Mouse (Mus musculus): ENCODE measurements around the gene Ski. TPM values are rescaled to one million over a fixed set of nuclear protein-coding genes. Genes with fewer than 3 reads are reported as not detected.
A peak's percentile ranks its signal among the peaks of the same experiment; 100 is the strongest.

Ski gene
- total and polyA plus RNA-seq, 3 experiments, result 34.9 to 56.8 (median 56.7) TPM

DNA sequence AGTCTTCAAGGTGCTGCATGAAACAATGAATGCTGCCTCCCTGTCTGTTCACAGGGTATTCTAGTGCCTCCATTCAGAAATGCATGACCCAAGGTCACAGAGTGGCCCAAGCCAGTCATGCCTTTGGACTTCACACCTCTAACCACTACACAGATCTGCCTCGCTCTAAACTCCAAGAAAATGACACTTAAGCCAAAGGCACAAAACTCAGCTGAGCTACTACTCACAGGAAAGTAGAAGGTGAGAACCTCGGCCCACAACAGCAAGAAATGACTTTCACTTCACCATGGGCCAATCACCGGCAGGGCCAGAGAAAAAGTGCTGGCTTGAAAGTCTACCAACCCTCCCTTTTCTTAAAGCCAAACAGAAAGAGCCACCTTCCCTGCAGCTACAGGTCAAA lies 14.6 kb downstream of the Ski start:
- intact Hi-C loops (cut with DNase I), result no loop called here
- Histone ChIP-seq H3K79me2 (replicated peaks; ENCODE audit: control insufficient read depth, insufficient read depth, low read length) (peaks cover 26% of the 10 kb centered on the region), H3K4me1 (ENCODE audit: control insufficient read depth, insufficient read depth, low read length) (peaks cover 53% of the 10 kb centered on the region), H3K27me3 (ENCODE audit: control insufficient read depth, insufficient read depth, low read length) (no peaks in the 10 kb centered on the region), H3K9ac (ENCODE audit: low read depth, low read length) (no peak overlapping the region), H3K4me3 (no peak overlapping the region), H3K36me3 (ENCODE audit: control insufficient read depth, insufficient read depth, low read length) (peaks cover 9% of the 10 kb centered on the region), H3K27ac (peak overlapping the region; percentile 43; the same call in 1 of the 2 replicates)
- TF ChIP-seq CTCF (IDR thresholded peaks at IDR 0.05) (no peak), POLR2A (IDR thresholded peaks at IDR 0.05; ENCODE audit: insufficient read depth, low read depth, low read length) (no peak), EP300 (IDR thresholded peaks at IDR 0.05; ENCODE audit: insufficient read depth, low read depth, low read length) (no peak)
- no peak for DNase-seq
- 39% methylated on average over 3 of the region's 3 CpGs for WGBS

GRCm38 (mm10) chr4:155206498-155206897 lies 15.9 kb downstream of the Ski start:
- peaks cover 9% of the 10 kb centered on the region for H3K36me3 ChIP-seq (ENCODE audit: control insufficient read depth, insufficient read depth, low read length)
- intact Hi-C loops (cut with DNase I), result no loop called here
- peaks cover 57% of the 10 kb centered on the region for H3K4me1 ChIP-seq (ENCODE audit: control insufficient read depth, insufficient read depth, low read length)
- H3K4me3 ChIP-seq, result no peak overlapping the region
- TF ChIP-seq EP300 (IDR thresholded peaks at IDR 0.05; ENCODE audit: insufficient read depth, low read depth, low read length) (no peak), POLR2A (IDR thresholded peaks at IDR 0.05; ENCODE audit: insufficient read depth, low read depth, low read length) (no peak), CTCF (IDR thresholded peaks at IDR 0.05) (no peak)
- peaks cover 20% of the 10 kb centered on the region for H3K79me2 ChIP-seq (replicated peaks; ENCODE audit: control insufficient read depth, insufficient read depth, low read length)
- WGBS, result 58% methylated on average over 8 of the region's 8 CpGs
- no peak overlapping the region for H3K27ac ChIP-seq
- H3K9ac ChIP-seq (ENCODE audit: low read depth, low read length), result no peak overlapping the region
- H3K27me3 ChIP-seq (ENCODE audit: control insufficient read depth, insufficient read depth, low read length), result no peaks in the 10 kb centered on the region
- DNase-seq, result no peak

- TF ChIP-seq EP300 (IDR thresholded peaks at IDR 0.05; ENCODE audit: insufficient read depth, low read depth, low read length), result no peak
- TF ChIP-seq POLR2A (IDR thresholded peaks at IDR 0.05; ENCODE audit: insufficient read depth, low read depth, low read length), result no peak
- no peak for TF ChIP-seq CTCF (IDR thresholded peaks at IDR 0.05)
- no peak for DNase-seq
- intact Hi-C loops (cut with DNase I), result no loop called here
- Histone ChIP-seq H3K79me2 (replicated peaks; ENCODE audit: control insufficient read depth, insufficient read depth, low read length) (peaks cover 18% of the 10 kb centered on the region), H3K4me1 (ENCODE audit: control insufficient read depth, insufficient read depth, low read length) (peaks cover 56% of the 10 kb centered on the region), H3K27me3 (ENCODE audit: control insufficient read depth, insufficient read depth, low read length) (no peaks in the 10 kb centered on the region), H3K27ac (no peak overlapping the region), H3K9ac (ENCODE audit: low read depth, low read length) (no peak overlapping the region), H3K4me3 (no peak overlapping the region), H3K36me3 (ENCODE audit: control insufficient read depth, insufficient read depth, low read length) (peaks cover 15% of the 10 kb centered on the region)
- WGBS, result 38% methylated on average over 6 of the region's 6 CpGs
Observed at GRCm38 (mm10) chr4:155205919-155206318, 16.5 kb downstream of the Ski start.

GRCm38 (mm10) chr4:155201764-155202163 lies 20.6 kb downstream of the Ski start:
- no peak for DNase-seq
- no peak overlapping the region for H3K27ac ChIP-seq
- intact Hi-C loops (cut with DNase I), result loop anchor here (2.0 kb wide), 1 partner anchor 13 kb away; no protein-coding TSS in a partner anchor
- H3K27me3 ChIP-seq (ENCODE audit: control insufficient read depth, insufficient read depth, low read length), result no peaks in the 10 kb centered on the region
- no peak overlapping the region for H3K4me3 ChIP-seq
- H3K9ac ChIP-seq (ENCODE audit: low read depth, low read length), result no peak overlapping the region
- peaks cover 45% of the 10 kb centered on the region for H3K4me1 ChIP-seq (ENCODE audit: control insufficient read depth, insufficient read depth, low read length)
- WGBS, result 52% methylated on average over 7 of the region's 7 CpGs
- no peak for TF ChIP-seq EP300 (IDR thresholded peaks at IDR 0.05; ENCODE audit: insufficient read depth, low read depth, low read length)
- TF ChIP-seq POLR2A (IDR thresholded peaks at IDR 0.05; ENCODE audit: insufficient read depth, low read depth, low read length), result no peak
- no peak for TF ChIP-seq CTCF (IDR thresholded peaks at IDR 0.05)
- peaks cover 6% of the 10 kb centered on the region for H3K79me2 ChIP-seq (replicated peaks; ENCODE audit: control insufficient read depth, insufficient read depth, low read length)
- H3K36me3 ChIP-seq (ENCODE audit: control insufficient read depth, insufficient read depth, low read length), result peaks cover 15% of the 10 kb centered on the region

DNA sequence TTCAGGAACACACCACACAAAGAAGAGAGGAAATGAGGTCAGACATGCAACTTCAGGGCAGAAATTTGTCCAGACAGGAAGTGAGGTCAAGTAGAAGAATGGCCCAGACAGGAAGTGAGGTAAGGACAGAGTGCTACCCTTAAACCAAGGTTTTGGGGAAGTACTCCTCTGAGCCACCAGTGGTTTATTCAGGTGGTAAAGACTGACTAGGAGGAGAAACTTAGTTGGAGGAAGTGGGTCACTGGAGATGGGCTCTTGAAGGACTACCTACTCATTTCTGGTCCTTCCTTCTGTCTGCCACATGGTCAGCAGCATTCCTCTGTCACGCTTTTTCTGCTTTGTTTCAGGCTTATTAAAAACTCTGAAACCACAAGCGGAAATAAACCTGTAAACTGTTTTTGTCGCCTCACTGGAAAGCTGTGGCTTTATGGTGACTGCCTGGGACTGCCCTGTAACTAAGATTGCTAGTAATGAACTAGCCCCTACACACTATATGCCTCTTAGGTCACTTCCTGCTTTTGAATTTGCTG lies 21.5 kb downstream of the Ski start:
- intact Hi-C loops (cut with DNase I), result loop anchor here (2.0 kb wide), 1 partner anchor 14 kb away; no protein-coding TSS in a partner anchor
- Histone ChIP-seq H3K4me1 (ENCODE audit: control insufficient read depth, insufficient read depth, low read length) (peaks cover 49% of the 10 kb centered on the region), H3K36me3 (ENCODE audit: control insufficient read depth, insufficient read depth, low read length) (peaks cover 12% of the 10 kb centered on the region), H3K27ac (peak overlapping the region; percentile 48), H3K79me2 (replicated peaks; ENCODE audit: control insufficient read depth, insufficient read depth, low read length) (peaks cover 5% of the 10 kb centered on the region), H3K27me3 (ENCODE audit: control insufficient read depth, insufficient read depth, low read length) (no peaks in the 10 kb centered on the region), H3K9ac (ENCODE audit: low read depth, low read length) (no peak overlapping the region), H3K4me3 (no peak overlapping the region)
- DNase-seq, result no peak
- TF ChIP-seq POLR2A (IDR thresholded peaks at IDR 0.05; ENCODE audit: insufficient read depth, low read depth, low read length), result no peak
- TF ChIP-seq CTCF (IDR thresholded peaks at IDR 0.05), result no peak
- TF ChIP-seq EP300 (IDR thresholded peaks at IDR 0.05; ENCODE audit: insufficient read depth, low read depth, low read length), result no peak
- 38% methylated on average over 3 of the region's 3 CpGs for WGBS

GRCm38 (mm10) chr4:155197726-155198125 lies 24.7 kb downstream of the Ski start:
- peak in 1 of 2 experiments; percentile 32 for DNase-seq
- Histone ChIP-seq H3K27ac (peak overlapping the region; percentile 40), H3K9ac (ENCODE audit: low read depth, low read length) (no peak overlapping the region), H3K79me2 (replicated peaks; ENCODE audit: control insufficient read depth, insufficient read depth, low read length) (peaks cover 11% of the 10 kb centered on the region), H3K4me1 (ENCODE audit: control insufficient read depth, insufficient read depth, low read length) (peaks cover 45% of the 10 kb centered on the region), H3K36me3 (ENCODE audit: control insufficient read depth, insufficient read depth, low read length) (peaks cover 11% of the 10 kb centered on the region), H3K4me3 (no peak overlapping the region), H3K27me3 (ENCODE audit: control insufficient read depth, insufficient read depth, low read length) (no peaks in the 10 kb centered on the region)
- TF ChIP-seq EP300 (IDR thresholded peaks at IDR 0.05; ENCODE audit: insufficient read depth, low read depth, low read length), result no peak
- intact Hi-C loops (cut with DNase I), result no loop called here
- 13% methylated on average over 6 of the region's 6 CpGs for WGBS

All from heart, adult 2 months (tissue).